Mouse (Mus musculus): ENCODE data around the gene Vwa3a.

Vwa3a gene

GRCm38 (mm10) chr7:120836361-120836760 lies 97.2 kb downstream of the Vwa3a start:
- DNase-seq (ENCODE audit: low read depth), result peak; percentile 55

- DNase-seq (ENCODE audit: low read depth), result no peak
Measured at GRCm38 (mm10) chr7:120838436-120839160, 99.5 kb downstream of the Vwa3a start.

GRCm38 (mm10) chr7:120839786-120840185 lies 100.7 kb downstream of the Vwa3a start:
- no peak for DNase-seq (ENCODE audit: low read depth)

- DNase-seq (ENCODE audit: low read depth), result peak; percentile 86
Measured at GRCm38 (mm10) chr7:120842345-120843036, 103.4 kb downstream of the Vwa3a start, which contains the start of gene Eef2k. Gene Eef2k (plus strand): TSS chr7:120842831.

GRCm38 (mm10) chr7:120843037-120843621 lies 104.0 kb downstream of the Vwa3a start:
- DNase-seq (ENCODE audit: low read depth), result peak; percentile 70

GRCm38 (mm10) chr7:120843852-120844435 lies 104.8 kb downstream of the Vwa3a start:
- DNase-seq (ENCODE audit: low read depth), result no peak

- no peak for DNase-seq (ENCODE audit: low read depth)
Measured at GRCm38 (mm10) chr7:120844689-120845088, 105.6 kb downstream of the Vwa3a start.

- peak; percentile 42 for DNase-seq (ENCODE audit: low read depth)
Measured at GRCm38 (mm10) chr7:120848831-120849512, 109.9 kb downstream of the Vwa3a start.

GRCm38 (mm10) chr7:120850165-120850564 lies 111.0 kb downstream of the Vwa3a start:
- no peak for DNase-seq (ENCODE audit: low read depth)

Data from induced T-regulatory cell, adult 2 months (primary cell).